Mouse (Mus musculus): ENCODE measurements at regions not wholly inside any gene's neighbourhood (a gene's known extent, or its start where the extent isn't known, plus 50 kb on each side); places are given as distances from the start of the nearest gene placed in this dataset.
A peak's percentile ranks its signal among the peaks of the same experiment; 100 is the strongest.

DNA sequence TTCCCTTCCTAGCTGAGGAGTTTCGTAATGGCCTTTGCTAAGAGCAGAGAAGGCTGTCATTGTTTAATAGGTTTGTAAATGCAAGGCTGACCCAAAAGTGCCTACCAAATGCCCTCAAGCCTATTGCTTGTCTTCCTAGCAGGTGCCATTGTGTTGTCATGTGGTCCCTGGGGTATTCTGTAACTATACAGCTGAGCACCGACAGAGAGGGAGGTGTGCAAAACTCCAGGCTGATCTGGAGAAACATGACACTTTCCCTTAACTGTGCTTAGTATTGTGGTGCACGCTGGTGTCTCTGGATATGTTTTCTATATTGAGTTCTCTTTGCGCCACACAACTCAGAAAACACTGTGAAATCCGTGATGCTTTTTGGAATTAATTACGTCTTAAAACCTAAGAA lies 685.4 kb upstream of the Kirrel3 start:
- DNase-seq (ENCODE audit: low spot score), result no peak

DNA sequence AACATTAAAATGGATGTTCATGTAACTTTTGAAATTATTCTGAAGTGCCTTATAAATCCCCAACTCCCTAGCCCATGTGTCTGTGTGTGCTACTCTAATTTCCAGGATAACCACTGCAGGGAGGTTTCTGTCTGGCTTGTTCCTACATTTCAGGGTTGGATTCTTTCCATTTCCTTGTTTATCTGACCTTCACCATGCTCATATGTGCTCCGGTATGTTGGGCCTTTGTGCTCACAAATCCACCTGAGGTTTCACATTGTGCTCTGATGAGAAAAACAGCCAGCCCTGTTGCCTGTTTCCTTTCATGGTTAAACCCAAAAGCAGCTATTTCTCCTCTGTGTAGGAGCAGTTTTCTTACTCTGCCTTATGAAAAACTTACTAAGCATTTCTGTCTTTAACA lies 684.9 kb upstream of the Kirrel3 start:
- DNase-seq (ENCODE audit: low spot score), result no peak

DNA sequence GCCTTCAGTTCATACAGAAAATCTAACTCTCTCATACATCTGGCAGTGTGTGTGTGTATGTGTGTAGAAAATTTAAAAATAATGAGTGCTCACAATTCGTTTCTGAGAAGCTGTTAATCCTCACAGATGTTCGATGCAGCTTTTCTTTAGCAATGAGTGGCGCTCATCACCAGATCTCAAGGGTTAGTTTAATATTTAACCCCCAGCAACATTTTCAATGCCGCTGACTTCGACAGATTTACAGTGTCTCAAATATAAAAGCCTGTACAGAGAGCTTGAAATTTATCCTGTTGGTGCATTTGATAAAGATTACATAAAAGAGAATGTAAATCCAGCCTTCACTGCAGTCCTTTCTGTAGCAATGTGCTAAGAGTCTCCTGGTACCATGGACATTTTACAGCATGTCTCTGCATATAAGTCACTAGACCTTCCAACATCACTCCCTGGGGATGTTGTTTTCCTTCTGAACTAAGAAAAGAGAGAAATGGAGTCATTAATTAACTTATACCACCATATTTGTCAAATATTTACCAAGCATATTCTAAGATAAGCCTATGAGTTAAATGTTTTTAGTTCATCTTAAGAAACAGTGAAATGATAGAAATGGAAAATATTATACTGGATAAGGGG lies 670.8 kb upstream of the Kirrel3 start:
- DNase-seq (ENCODE audit: low spot score), result no peak

DNA sequence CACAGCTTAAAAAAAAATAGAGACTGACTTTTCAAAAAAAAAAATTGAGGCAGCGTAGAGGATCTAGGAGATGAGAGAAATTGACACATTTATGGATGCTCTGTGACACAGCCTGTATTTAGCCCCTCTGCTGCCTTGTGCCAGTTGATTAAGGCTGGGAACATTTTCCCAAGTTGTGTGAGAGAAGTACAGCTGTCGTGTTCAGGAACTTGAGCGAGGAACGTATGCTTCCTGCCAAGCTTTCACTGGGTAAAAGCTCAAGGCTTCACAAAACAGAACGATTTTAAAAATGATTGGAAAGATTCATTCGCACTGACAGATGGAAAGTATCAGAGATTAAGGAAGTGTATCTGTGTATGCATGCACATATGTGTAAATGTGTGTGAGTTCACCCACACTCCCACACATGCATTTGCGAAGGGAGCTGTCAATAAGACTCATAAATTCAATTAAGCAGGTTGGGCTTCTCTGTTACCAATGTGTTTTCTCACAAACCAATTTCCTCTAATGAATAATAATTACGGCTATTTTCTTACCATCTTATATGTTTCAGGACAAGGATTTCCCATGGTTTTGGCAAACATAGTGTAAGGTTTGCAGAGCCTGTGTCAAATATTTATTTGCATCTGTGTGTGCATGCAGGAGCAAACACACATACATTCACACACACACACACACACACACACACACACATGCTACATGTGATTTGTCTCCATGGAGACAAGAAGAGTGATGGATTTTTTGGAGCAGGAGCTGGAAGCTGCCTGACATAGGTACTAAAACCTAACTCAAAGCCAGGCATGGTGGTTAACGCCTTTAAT lies 662.9 kb upstream of the Kirrel3 start:
- no peak for DNase-seq (ENCODE audit: low spot score)

DNA sequence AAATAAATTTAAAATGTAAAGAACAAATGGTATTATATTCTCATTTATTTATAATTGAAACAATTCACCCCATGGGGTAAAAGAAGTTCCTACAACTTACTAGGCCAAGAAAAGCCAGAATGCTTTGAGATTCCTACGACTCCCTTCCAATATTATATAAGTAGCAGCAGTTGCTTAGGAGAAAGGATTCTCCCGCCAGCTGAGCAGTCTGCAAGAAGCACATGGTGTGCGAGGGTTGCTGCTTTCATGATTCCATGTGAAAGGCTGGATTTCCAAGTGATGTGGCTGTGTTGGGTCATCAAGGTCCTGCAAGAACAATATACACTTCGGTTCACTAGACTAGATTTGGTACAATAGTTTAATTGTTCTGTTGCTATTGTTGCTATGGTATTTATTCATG lies 659.6 kb upstream of the Kirrel3 start:
- DNase-seq (ENCODE audit: low spot score), result no peak

DNA sequence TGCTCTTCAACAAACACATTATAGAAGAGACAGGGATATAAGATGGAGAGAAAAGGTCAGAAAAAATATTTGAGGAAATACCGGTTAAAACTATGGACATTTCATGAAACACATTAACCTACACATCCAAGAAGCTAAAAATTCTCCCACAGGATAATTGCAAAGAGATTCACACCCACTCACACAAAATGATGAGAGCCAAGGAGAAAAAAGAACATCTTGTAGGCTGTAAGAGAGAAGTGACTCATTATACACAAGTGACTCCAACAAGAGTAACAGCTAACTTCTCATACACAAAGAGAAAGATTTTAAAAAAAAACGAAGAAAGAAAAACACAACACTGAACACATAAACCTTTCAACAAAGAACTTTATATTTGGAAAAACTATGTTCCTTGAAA lies 658.3 kb upstream of the Kirrel3 start:
- DNase-seq (ENCODE audit: low spot score), result no peak

DNA sequence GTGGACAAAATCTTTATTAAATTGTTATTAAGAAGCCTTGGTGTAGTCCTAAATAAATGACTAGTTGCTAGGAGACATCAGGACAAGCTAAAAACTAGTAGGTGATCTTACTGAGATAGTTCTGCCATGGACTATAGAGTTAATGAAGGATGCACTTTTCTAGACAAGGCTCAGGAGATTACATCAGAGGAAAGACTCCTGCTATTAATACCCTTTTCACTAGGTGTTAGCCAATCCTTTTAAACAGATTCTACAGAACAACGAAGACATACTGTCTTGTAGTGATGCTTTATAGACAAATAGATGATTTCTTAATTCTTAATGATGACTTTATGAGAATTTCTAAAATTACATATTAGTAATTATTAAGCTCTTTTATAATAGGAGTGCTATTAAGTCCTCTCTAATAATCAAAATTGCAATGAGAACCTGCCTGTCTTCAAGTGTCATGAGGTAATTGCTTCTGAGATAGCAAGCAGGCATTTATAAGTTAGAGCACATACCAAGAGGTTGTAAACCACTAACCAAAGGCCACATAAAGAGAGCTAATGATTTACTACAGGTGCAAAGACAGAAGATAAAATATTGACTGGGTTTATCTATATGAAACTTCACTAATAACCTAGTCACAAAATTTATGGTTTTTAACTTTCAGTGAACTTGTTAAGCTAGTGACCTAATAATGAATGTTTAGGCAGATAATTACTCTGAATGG lies 647.9 kb upstream of the Kirrel3 start:
- DNase-seq (ENCODE audit: low spot score), result no peak

DNA sequence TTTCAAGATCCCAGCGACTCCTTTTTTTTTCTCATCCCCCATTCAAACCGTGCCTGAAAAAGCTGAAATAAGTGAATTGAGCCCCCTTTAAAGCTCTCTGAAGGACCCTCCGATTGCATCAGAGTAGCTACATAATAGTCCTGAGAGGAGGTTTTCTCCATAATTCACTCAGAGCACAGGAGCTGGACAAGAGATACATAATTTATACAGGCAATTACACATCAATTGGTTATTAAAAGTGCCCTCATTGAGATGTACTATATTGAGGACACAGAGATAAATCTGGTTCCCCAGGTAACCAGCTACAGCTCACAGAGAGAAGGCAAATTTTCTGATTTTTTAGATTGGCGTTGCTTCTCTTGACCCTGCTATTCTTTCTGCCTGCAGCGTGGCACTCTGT lies 636.1 kb upstream of the Kirrel3 start:
- DNase-seq (ENCODE audit: low spot score), result no peak

DNA sequence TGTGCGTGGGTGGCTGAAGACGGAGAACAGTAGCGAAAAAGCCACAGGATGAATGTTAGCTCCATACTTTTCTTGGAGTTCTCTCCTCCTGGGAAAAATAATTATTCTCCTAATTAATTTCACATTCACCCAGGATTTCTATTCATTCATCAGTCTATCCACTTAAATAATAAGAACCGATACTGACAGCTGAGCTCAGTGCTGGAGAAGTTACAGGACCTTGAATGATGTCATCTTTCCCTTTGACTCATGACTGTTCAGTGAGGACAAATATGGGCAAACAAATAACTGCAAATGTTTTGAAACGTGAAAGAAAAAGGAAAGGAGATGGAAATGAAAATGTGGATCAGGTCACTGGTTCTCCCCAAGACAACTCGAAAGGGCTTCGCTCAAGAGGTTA lies 635.7 kb upstream of the Kirrel3 start:
- no peak for DNase-seq (ENCODE audit: low spot score)

DNA sequence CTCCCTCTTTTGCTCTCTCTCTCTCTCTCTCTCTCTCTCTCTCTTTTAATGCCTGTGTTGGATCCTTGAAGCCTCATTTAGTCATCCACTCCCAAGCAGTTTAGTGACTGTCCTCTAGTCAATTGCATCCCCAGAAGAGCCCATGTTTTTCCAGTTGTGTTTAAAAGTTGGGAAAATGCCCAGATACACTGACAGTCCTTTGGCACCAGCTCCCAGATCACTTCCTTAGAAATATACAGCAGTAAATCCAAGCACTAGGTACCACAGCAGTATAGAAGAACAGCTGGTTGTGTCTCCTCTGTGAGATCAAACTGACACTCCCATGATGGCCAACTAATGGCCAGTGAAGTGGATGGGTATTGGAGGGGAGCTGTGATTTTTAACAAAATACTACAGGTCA lies 634.7 kb upstream of the Kirrel3 start:
- DNase-seq (ENCODE audit: low spot score), result no peak

DNA sequence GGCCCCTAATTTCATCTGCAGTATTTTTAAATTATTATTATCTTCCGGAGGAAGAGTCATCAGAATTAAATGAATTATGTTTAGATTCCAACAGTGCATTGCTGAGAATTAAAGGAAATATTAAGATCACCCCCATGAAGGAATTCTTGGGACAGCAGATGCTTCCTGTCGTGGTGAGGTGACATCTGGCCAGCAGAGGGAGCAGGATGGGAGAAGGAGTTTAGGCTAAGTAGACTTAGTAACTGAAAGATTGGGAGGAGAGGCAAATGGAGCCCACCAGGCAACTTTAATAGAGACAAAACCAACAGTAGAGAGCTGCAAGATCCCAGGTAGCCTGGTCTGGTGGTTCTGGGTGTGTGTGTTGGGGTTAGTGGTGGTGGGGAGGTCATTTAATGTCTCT lies 629.5 kb upstream of the Kirrel3 start:
- peak; percentile 36 for DNase-seq (ENCODE audit: low spot score)

DNA sequence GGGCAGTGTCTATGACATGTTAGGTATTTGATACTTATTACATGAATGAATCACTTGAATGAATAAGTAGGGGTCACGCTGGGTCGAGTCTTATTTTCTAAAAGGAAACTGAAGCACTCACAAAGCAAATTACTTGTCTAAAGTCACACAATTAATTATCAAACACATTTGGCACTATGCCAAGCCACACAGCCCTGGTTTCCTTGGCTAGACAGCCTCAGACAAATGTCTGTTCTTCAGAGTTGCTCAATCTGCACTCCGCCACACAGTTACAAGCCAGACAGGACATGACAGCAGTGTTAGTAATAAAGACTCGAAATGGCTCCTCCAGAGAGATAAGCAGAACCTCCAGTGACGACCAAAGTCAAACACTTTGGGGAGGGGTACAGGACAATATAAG lies 627.2 kb upstream of the Kirrel3 start:
- DNase-seq (ENCODE audit: low spot score), result no peak

DNA sequence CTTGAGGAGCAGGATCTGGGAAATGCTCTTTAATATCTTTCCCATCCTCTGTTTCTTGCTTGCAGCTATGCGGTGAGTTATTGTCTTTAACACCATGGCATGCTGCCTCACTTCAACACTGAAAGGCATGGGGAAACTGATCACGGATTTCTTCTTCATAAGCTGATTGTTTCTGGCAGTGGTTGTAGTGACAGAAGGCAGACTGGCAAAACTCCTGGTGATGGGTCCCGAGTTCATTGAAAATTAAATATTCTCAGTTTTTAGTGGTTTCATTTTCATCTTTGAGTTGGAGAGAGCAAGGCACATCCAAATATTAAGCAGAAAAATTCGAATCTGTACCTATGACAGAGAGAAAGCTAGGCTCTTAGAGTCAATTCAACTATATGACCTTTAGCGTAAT lies 617.0 kb upstream of the Kirrel3 start:
- DNase-seq (ENCODE audit: low spot score), result no peak

DNA sequence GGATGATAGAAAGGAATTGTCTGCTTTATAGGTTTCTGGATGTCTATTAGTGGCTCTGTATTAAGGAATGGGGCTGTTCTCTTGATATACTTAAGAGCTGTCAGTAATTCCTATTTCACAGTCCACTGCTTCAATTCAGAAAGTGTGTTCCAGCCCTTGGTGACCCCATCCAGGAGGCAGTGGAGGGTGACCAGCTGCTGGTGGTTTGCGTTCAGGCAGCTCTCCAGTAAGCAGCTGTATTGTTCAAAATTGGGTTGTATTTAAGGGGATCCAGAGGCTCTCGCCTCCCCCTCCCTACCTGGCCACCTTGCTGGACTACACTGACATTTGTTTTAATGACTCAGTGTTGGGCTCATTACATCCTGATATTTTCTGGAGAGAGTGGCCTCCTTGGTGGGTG lies 598.4 kb upstream of the Kirrel3 start:
- DNase-seq (ENCODE audit: low spot score), result no peak

DNA sequence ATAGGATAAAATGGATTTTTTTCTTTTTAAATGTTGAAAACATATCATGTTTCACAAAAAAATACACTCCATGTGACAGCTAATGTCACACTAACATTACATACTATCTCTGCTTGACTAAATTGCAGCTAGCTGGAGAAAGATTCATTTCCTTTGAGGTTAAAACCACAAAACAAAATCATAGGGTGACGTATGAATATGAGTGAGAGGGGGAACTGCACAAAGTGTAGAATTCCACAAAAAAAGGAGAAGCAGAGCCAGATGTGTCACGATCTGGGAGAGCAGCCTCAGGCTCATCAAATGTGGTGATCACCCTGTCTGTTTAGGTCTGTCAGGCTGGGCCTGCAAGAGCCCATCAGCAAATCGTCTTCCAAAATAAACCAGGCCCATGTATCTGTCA lies 593.7 kb upstream of the Kirrel3 start:
- no peak for DNase-seq (ENCODE audit: low spot score)

DNA sequence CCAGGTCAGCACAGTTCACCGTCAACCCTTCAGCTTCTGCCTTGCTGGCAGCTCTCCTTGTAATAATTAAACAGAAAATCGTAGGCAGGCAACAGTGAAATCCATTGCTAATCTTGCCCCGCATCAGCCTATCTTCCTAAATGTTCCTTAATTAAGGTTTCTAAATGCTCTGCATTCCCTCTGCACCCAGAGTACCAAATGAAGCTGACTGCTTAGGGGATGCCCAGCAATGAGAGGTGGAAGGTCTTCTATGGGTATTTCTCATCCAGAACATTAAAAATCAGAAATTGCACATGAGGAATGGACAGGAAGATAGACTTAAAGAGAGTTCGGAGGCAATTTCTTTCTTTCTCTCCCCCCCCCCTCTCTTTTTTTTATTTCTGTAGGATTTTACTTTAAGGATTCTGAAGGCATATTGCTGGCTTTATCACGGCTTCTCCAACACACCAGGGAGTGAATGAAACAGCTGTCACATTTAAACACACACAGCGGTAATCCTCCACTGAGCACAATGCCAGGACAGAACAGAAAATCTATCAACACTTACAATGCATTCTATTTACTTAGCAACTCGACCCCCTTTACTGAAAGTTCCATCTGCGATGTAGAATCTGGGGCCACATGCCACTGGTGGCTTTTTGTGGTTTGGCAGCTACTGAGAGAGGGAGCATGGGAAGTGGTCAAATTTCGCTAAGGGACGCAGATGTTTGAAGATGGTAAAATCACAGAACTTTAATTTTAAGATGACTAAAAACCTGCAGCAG lies 584.2 kb upstream of the Kirrel3 start:
- no peak for DNase-seq (ENCODE audit: low spot score)

DNA sequence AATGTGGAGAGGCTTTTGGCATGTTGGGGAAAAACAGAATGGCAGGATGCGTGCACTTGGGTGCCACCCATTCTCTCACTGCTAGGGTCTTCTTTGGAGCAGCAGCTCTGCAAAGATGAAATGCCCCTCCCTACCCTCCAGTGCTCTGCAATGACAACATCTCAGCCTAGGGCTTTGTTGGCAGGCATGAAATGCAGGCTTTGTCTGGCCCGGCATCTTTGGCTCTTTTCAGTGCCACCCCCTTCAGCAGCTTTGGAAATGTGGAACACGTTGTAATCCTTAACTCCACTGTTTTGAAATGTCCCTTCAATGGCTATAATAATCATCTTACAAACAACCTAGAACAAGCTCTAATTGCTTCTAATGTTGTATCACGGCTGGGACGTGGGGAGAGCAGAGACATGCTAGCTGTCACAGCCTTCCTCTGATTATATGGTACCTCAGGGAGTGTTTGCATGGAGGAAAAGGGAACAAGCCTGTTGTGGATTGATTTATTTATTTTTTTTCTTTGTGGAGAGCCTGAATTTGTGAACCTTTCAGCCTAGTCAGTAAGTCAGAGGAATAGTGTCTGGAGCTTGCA lies 581.6 kb upstream of the Kirrel3 start:
- no peak for DNase-seq (ENCODE audit: low spot score)

DNA sequence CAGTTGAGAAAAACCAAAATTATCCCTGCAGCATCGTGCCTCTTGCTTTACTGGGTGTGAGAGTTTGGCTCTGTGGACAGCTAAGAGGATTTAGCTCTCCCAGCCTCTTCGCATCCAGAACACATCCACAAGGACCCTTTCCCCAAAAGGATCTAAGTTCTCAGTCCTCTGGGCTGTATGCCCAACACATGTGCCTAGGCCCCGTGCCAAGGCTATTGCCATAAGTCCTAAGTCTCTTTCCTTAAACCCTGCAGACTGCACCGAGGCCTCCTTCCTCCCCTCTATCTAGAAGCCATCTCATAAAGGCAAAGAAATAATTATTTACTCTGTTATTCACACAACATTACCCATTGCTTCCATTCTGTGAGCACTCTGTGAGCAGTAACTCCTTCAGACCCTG lies 570.8 kb upstream of the Kirrel3 start:
- DNase-seq (ENCODE audit: low spot score), result no peak

DNA sequence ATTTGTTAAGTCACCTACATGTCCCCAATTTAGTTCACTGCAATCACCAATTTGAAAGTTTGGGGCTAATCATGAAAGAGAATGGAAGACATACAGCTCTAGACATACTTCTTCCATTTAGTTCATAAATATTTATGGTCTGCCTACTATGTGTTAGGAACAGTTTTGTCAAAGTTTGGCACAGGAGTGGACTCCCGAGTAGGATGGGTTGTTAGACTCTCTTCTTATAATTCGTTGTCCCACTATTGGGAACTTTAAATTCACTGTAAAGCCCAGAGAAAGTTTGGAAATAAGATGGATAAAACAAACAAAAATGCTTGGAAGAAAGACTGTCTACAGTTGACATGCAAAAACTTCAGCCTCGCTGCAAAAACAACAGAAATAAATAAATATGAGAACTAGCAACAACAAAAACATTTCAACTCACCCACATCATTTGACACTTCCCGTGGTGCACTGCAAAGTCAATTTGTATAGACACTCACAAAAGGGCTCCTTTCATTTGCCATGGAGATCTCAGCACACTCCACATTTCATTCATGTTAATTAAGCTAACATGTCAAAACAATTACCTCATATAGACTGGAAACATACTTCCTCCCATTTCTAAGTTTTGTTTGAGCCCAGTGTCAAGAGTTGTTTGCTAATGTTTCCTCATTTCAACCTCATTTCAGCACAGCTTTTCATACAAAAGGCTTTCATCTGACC lies 570.2 kb upstream of the Kirrel3 start:
- no peak for DNase-seq (ENCODE audit: low spot score)

DNA sequence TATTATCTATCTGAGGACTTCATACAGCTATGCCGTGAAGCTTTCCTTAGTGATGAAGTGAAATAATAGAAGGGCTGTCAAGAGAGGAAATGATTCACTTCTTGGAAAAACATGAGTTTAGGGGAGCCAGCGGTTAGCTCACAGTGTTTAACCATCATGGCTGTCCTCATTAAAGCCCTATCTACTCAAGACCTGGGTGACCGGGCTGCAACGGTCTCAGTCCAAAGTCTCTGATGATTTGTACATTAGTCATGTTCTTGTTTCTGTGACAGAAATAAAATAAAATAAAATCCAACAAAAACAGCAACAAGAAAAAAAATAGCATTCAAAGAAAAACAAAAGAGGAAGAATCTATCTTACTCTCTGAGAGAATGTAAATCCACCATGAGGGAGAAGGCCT lies 555.4 kb upstream of the Kirrel3 start:
- no peak for DNase-seq (ENCODE audit: low spot score)

DNA sequence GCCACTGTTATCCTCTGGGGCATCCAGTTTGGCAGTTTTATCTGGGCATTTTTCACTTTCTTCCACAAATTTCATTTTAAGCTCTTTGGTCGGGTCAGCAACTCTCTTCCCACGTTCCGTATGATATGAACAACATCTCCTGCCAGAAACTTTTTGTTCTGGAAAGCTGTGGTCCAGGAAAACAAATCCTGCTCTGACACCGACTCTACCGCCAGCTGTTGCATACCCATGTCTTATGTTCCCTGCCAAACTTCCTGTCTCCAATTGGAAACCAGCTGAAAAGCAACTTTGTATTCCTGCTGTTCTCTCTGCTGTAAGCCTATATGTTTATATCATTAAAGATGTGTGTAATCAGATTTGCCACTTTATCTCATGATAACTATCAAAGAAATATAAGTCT lies 551.6 kb upstream of the Kirrel3 start:
- DNase-seq (ENCODE audit: low spot score), result no peak

DNA sequence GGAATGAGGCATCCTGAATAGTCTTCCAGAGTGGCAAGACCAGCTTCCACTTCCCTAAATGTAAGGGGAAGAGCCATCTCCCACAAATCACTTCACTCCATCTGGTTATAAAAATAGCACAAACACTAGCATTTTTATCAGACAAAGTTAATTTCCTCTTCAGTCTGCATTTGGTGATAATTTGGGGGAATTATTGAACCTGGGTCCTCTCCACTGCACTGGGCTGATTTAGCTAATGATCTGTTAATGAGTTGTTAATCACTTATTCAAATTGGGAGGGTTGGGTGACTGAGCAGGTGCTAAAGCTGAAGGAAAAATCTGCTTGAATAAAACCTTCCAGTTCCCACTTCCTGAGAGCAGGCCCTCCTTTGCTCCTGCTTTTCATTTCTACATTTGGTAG lies 531.4 kb upstream of the Kirrel3 start:
- DNase-seq (ENCODE audit: low spot score), result no peak

Data from urinary bladder, postnatal 14 days (tissue).